Mouse (Mus musculus) cortical plate, adult 2 months (tissue): ENCODE data around the gene Kmt2a.

Experiments used
- CTCF ChIP-seq: fragments of 200-500 bp; IDR thresholded peaks from 2 replicates; pipeline ENCODE4 v1.5.1; 2011; ENCODE audit warnings: mild to moderate bottlenecking, control low read depth, low read length; ENCODE audit not compliant: insufficient read depth; ENCODE audit errors: extremely low read depth
- POLR2A ChIP-seq: fragments of 200-500 bp; IDR thresholded peaks from 2 replicates; pipeline ENCODE4 v1.6.1; 2011; ENCODE audit warnings: mild to moderate bottlenecking, low read length, control low read depth; ENCODE audit not compliant: insufficient read depth; ENCODE audit errors: extremely low read depth

DNA sequence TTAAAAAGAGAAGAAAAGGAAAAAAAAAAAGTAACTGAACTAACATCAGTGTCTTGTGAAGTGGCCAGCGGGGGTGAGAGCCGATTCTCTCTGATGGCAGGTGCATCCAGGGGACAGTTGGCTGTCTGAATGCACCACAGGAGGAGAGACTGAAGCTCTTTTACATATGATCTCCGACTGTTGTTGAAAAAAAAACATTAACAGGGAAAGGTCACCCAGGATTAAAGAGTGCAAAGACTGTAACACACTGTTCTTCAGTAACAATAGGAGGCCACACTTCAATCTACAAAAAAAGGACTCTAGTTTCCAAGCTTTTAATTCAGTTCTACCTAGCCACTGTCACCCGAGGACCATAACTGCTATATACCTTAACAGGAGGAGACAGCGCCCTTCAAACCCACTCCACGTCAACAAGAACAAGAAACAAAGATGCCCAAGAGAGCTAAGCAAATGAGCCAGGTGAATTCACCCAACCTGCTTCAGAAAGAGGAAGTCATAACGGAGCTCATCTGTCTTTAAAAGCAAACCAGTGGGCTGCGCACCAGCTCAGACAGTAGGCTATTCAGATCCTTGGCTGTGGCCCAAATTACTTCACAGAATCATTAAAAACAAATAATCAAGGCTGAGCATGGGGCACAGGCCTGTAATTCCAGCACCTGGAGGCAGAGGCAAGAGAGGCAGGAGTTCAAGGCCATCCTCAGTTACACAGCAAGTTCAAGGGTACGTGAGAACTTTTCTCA, 14.4 kb downstream of the Kmt2a start:
- TF ChIP-seq CTCF, result no peak
- TF ChIP-seq POLR2A, result no peak
